Mouse (Mus musculus) frontal cortex, adult 2 months (tissue): Measurements from ENCODE around the gene St7. TPM values are rescaled to one million over a fixed set of nuclear protein-coding genes. Genes with fewer than 3 reads are reported as not detected.
A peak's percentile ranks its signal among the peaks of the same experiment; 100 is the strongest.

Experiments
- DNase-seq, 2 experiments: peaks; one replicate each; pipeline ENCODE4 v3.0.0; 2022; ENCODE audit warnings: low spot score in 1 of 2; ENCODE audit errors: extremely low spot score in 1 of 2
- polyA plus RNA-seq: library from polyadenylated mRNA; depleted of rRNA; stranded (reverse); fragments of >200 nt; gene quantifications from 2 replicates; pipeline ENCODE4 v1.2.3, GENCODE M21; 2012

Gene St7
- polyA plus RNA-seq, 1 experiment, result 28.4 TPM

DNA sequence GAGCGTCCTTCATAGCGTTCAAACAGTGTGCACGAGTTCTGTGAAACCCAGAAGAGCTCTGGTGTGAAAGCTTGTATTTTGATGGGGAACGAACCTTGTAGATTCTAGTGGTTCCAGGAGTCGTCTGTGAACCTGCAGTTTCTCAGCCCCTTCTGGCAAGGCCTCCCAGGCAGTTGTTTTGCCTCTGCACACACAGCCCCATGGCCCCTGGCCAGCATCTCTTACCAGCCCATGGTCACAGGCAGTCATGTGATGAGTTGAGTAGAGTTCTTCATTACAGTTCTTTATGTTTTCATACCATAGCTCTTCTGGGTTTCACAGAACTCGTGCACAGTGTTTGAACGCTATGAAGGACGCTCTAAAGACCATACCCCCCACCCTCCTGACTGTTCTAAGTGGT is 240.1 kb downstream of the St7 start:
- DNase-seq, result no peak

- peak in 1 of 2 experiments; percentile 67 for DNase-seq
Measured at GRCm38 (mm10) chr6:17938631-17939346, 246.1 kb downstream of the St7 start.

GRCm38 (mm10) chr6:17941916-17942315 is 249.2 kb downstream of the St7 start:
- DNase-seq, result no peak

DNA sequence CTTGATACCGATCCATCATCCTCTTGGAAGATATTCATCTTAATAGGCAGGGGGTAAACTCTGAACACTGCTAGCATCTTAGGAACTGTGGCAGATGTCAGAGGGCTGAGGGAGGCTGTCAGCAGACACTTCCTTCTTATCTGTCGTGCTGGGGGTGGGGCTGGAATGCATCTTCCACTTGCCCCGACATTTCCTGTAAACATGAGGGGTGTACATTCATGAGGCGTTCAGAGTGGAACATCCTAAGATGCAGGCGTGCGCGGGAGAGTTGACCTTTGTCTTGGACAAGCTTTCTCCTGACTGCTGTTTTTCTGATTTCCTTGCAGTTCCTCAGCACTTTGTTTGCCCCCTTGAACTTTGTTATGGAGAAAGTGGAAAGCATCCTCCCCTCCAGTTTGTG is 249.6 kb downstream of the St7 start:
- no peak for DNase-seq

GRCm38 (mm10) chr6:17943877-17944617 is 251.3 kb downstream of the St7 start:
- no peak for DNase-seq

DNA sequence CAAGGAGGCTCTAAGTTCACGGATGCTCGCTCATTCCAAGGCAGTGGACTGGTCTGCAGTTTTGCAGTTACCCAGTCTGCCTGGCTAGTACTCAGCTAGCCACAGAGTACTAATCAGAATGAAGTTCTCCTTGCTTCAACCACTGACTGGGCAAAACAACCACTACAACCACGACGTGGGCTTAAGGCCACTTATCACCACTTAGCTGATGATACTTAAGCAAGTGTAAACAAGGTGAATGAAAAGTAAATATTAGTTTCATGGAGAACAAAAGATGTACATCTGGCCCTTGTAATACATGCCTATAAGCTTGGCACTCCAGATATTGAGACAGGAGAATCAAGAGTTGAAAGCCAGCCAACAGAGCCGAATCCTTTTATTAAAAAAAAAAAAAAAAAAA is 253.7 kb downstream of the St7 start:
- DNase-seq, result no peak

DNA sequence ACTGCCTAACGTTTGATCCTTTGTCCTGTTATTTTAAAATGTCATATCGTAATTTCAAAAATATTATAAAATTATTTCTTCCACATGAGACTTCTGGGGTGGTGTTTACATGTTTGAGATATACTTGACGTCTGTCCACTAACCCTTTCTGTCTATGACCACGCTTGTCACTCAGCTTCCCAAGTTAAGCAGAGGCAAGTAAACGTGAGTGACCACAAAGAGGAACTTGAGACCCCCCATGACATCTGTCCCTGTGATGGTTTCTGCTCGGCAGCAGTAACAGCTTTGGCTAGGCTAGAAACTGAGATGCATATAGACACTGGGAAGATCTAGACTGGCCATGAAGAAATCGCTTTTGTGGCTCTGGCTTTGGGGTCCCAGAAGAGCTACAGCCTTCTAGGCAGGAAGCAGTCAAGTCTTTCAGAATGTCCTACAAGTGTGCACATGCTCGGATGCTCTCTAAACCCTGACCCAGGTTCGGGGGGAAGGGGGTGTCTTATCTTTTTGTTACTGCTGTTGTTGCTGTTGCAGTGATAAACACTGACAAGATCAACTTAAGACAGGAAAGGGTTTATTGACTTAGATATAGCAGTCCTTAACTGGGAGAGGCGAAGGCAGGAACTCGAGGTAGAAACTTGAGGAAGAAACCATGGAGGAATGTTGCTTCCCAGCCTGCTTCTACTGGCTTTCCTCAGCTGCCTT is 254.5 kb downstream of the St7 start:
- DNase-seq, result no peak

DNA sequence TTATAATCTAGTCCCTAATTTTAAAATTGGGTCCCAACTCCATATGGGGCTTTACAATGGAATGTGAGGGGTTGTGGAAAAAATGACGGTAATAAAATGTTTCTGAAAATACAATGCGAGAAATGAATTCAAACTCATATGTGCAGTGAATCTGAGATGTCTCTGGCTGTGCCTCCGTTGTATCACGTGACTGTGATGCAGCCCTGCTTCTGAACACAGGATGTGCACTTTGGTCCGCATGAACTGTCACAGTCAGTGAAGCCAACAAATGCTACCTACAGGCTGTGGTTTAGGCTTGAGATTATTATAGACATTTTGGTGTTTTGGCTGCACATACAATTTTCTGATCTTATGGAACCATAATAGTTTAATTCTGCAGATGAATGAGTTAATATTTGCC is 256.4 kb downstream of the St7 start:
- no peak for DNase-seq

DNA sequence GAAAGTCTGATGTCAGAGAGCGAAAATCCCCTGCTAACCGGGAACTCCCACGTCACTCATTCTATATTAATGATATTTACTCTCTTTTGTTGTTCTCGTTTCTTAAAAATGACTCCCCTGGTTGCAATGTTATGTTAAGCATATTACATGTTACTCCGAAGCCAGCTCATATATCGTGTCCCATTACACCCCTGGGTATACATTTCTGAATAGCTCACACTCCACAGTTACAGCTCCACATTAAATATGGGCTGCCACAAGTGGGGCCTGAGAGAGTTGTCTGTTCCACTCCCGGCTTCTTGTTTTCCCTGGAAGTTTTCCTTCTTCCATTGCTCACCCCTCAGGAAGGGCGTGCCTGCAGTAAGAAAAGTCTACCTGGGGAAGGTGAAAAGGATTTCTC is 259.0 kb downstream of the St7 start:
- no peak for DNase-seq

DNA sequence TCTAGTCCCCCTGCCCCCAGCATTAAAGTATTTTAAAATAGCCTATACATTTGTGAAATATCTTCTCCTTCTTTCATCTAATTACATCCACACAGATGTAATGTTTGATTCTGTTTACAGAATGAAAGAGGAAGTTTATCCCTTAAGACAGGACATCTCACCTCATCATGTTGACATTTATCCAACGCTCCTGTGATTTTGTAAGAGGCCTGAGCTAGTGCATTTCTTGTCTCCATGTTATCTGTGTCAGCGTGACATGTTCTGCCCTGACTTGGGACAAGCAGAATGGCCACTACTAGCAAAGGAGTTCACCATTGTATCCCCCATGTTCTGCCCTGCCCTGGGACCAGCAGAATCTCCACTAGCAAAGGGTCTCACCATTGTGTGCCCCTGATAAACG is 270.7 kb downstream of the St7 start:
- DNase-seq, result no peak

DNA sequence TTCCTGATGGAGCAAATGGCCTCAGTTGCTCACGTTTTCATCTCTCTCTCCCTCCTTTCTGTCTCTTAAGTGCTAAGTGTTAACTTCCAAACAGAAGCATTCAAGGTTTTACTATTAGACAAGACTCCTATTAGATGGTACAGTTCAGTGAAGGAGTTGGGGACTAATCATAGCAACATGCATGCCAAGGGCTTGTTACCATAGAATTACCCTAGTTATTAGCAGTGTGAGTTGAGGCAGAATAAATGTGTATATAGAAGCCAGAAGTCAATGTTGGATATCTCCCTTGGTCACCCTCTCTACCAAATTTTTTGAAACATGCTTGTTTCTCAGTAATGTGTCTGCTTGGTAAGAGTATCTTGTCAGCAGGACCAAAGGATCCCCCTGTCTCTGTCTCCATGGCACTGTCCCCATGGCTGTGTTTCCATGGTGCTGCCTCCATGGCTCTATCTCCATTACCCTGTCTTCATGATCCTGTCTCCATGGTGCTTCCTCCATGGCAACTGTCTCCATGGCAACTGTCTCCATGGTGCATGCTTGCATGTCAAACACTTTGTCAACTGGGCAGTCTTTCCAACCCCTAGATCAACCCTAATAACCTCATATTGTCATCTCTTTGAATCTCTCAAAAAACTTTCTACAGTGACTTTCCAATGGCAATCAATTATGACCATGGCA is 275.9 kb downstream of the St7 start:
- no peak for DNase-seq

DNA sequence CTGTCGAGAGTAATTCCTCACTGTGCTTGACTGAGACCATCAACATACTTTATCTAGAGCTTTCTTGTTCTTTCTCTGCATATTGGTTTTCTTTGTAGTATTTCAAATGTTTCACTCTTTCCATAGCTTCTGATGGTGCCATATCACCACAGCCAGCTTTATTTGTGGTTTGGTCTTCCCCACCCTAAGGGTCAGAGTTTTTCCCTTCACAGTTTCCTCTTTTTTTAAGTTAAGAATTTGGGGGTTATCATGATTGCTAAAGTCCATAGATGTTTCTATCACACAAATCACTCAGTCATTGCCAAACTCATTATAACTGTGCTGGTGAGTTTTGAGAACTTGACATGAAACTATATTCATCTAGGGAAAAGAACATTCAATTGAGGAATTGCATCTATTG is 277.1 kb downstream of the St7 start:
- no peak for DNase-seq

DNA sequence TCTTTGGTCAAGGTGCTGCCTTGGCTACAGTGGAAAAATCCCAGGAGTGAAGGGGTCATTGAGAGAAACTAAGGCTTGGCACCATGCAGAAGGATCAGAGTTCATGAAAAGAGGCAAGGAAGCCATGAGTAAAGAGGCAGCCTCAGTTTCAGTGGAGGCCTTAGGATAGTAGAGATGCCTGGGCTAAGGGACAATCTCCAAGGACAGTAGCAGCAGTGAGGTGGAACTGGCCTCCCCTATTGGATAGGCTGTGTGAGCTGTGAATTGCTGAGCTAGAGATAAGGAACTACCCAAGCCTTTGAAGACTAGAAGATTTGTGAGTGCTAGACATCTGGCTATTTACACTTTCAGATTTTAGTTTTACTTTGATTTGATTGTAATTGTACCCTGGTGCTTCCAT is 278.7 kb downstream of the St7 start:
- DNase-seq, result no peak

GRCm38 (mm10) chr6:17974416-17974815 is 281.7 kb downstream of the St7 start:
- peak in 1 of 2 experiments; percentile 45 for DNase-seq

GRCm38 (mm10) chr6:17977165-17977564 is 284.4 kb downstream of the St7 start:
- no peak for DNase-seq

- peak; percentile 19 to 53 for DNase-seq
Measured at GRCm38 (mm10) chr6:17978324-17978723, 285.6 kb downstream of the St7 start.

DNA sequence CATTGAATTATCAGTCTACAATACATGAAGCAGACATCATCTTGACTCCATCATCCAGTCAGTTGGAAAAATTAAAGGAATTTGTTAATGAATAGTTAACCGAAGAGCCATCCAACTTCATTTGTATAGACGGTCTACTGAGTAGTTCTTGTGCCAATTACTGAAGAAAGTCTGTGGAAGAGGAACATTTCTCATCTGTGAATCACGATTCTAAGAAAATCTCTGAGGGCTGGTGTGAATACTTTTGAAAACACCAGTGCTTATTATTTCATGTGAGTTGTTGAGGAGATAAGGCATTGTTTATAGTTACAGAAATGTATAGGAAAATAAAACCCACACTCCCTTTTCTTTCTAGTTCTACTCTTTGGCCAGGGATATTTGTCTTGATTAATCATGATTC is 286.1 kb downstream of the St7 start:
- DNase-seq, result peak in 1 of 2 experiments; percentile 33

- DNase-seq, result no peak
Measured at GRCm38 (mm10) chr6:17979361-17979760, 286.6 kb downstream of the St7 start.

GRCm38 (mm10) chr6:17990173-17991028 is 297.7 kb downstream of the St7 start:
- no peak for DNase-seq

- DNase-seq, result no peak
Measured at GRCm38 (mm10) chr6:17991625-17992024, 298.9 kb downstream of the St7 start.
